Mouse (Mus musculus) midbrain, embryonic 13.5 days (tissue): ENCODE measurements at regions not wholly inside any gene's neighbourhood (a gene's known extent, or its start where the extent isn't known, plus 50 kb on each side); places are given as distances from the start of the nearest gene placed in this dataset.

Source experiments
- ATAC-seq: fragments of 200-750 bp; cut with Nextera tagmentation; 2 replicates; pipeline ENCODE4 v1.8.0; 2017; ENCODE audit warnings: mild to moderate bottlenecking, moderate TSS enrichment, moderate library complexity
- H3K27ac ChIP-seq: fragments of 300-500 bp; sonication (generic); 2 replicates; pipeline ENCODE4 v1.5.1; 2015; ENCODE audit warnings: inconsistent platforms, mild to moderate bottlenecking, moderate library complexity
- H3K27me3 ChIP-seq: fragments of 300-500 bp; sonication (generic); 2 replicates; pipeline ENCODE4 v1.6.1; 2015; ENCODE audit warnings: mild to moderate bottlenecking, inconsistent platforms
- H3K36me3 ChIP-seq: fragments of 300-500 bp; sonication (generic); 2 replicates; pipeline ENCODE4 v1.6.1; 2015; ENCODE audit warnings: mild to moderate bottlenecking, inconsistent platforms
- H3K4me1 ChIP-seq: fragments of 300-500 bp; sonication (generic); replicated peaks from 2 replicates; pipeline ENCODE4 v1.6.1; 2015; ENCODE audit warnings: inconsistent platforms
- H3K4me2 ChIP-seq: fragments of 300-500 bp; sonication (generic); replicated peaks from 2 replicates; pipeline ENCODE4 v1.6.1; 2015; ENCODE audit warnings: moderate library complexity, mild to moderate bottlenecking, inconsistent platforms
- H3K4me3 ChIP-seq: fragments of 300-500 bp; sonication (generic); replicated peaks from 2 replicates; pipeline ENCODE4 v1.5.1; 2015; ENCODE audit warnings: mild to moderate bottlenecking, inconsistent platforms
- H3K9ac ChIP-seq: fragments of 300-500 bp; sonication (generic); replicated peaks from 2 replicates; pipeline ENCODE4 v1.6.1; 2015; ENCODE audit warnings: mild to moderate bottlenecking, inconsistent platforms
- H3K9me3 ChIP-seq: fragments of 300-500 bp; sonication (generic); 2 replicates; pipeline ENCODE4 v1.6.1; 2016; ENCODE audit warnings: mild to moderate bottlenecking, inconsistent platforms
- WGBS: fragments of 180-500 bp; shearing (Covaris S2); methylation state at CpG from one replicate; pipeline ENCODE4 v1.1.7; 2015; 5-methylcytosine and 5-hydroxymethylcytosine counted together

- no peak overlapping the region for H3K4me3 ChIP-seq
- H3K9me3 ChIP-seq, result no peaks in the 10 kb centered on the region
- H3K27me3 ChIP-seq, result no peaks in the 10 kb centered on the region; the same call in 1 of the 2 replicates
- no peak overlapping the region for H3K9ac ChIP-seq
- H3K36me3 ChIP-seq, result no peaks in the 10 kb centered on the region
- peaks cover 5% of the 10 kb centered on the region; the same call in 1 of the 2 replicates for H3K4me1 ChIP-seq
- 85% methylated on average over 3 of the region's 3 CpGs for WGBS
- no peak overlapping the region for H3K27ac ChIP-seq
- ATAC-seq, result no peak
- H3K4me2 ChIP-seq, result no peak overlapping the region
These were observed 91.4 kb downstream of the Rgs2 start for GRCm38 (mm10) chr1:143912586-143912985.

- H3K4me1 ChIP-seq, result peaks cover 5% of the 10 kb centered on the region; the same call in 1 of the 2 replicates
- no peak overlapping the region for H3K27ac ChIP-seq
- no peaks in the 10 kb centered on the region for H3K36me3 ChIP-seq
- H3K9me3 ChIP-seq, result no peaks in the 10 kb centered on the region
- no peak overlapping the region for H3K4me2 ChIP-seq
- H3K9ac ChIP-seq, result no peak overlapping the region
- 80% methylated on average over 3 of the region's 3 CpGs for WGBS
- ATAC-seq, result no peak
- H3K27me3 ChIP-seq, result no peaks in the 10 kb centered on the region
- H3K4me3 ChIP-seq, result no peak overlapping the region
These were observed 92.7 kb downstream of the Rgs2 start for GRCm38 (mm10) chr1:143911230-143911629.

- Histone ChIP-seq H3K4me2 (no peak overlapping the region), H3K9me3 (no peaks in the 10 kb centered on the region), H3K4me3 (no peak overlapping the region), H3K27me3 (no peaks in the 10 kb centered on the region), H3K27ac (no peak overlapping the region), H3K9ac (no peak overlapping the region), H3K36me3 (no peaks in the 10 kb centered on the region), H3K4me1 (peaks cover 5% of the 10 kb centered on the region; the same call in 1 of the 2 replicates)
- ATAC-seq, result no peak
These were observed 93.4 kb downstream of the Rgs2 start for GRCm38 (mm10) chr1:143910530-143910929.

DNA sequence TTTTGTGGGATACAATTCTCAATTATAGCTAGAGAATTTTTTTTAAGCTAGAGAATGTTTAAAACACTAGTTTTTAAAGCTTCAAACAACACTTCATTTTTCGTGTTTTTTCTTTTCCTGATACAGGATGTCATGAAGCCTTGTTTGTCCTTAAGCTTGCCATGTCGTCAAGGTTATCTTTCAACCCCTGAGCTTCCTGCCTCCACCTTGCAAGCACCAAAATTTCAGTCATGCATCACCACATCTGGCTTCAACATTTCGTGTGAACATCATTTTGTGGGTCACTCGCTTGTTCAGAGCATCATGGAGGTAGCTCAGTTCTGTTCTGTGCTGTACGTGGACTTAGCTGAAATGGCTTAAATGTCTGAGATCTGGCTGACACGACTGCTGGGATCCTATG is 96.6 kb downstream of the Rgs2 start:
- Histone ChIP-seq H3K27ac (no peak overlapping the region), H3K27me3 (no peaks in the 10 kb centered on the region), H3K4me1 (peaks cover 5% of the 10 kb centered on the region; the same call in 1 of the 2 replicates), H3K9ac (no peak overlapping the region), H3K4me2 (no peak overlapping the region), H3K36me3 (no peaks in the 10 kb centered on the region), H3K4me3 (no peak overlapping the region), H3K9me3 (no peaks in the 10 kb centered on the region)
- ATAC-seq, result no peak
- WGBS, result 82% methylated on average over 6 of the region's 6 CpGs

DNA sequence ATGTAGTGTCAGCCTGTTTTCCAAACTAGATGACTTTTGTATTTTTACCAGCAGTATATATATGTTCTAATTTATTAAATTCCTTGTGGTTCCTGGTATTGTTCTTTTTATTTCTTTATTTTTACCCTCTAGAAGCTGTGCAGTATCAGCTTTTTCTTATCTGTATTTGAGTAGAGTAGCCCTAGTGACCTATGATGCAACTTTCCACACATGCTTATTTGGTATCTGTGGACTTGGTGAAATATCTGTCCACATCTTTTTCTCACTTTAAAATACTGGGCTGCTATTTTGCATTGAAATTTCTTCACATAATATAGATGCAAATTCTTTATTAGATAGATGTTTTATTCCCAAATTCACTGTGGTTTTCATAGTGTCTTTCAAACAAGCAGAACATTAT is 97.1 kb downstream of the Rgs2 start:
- Histone ChIP-seq H3K4me1 (peaks cover 5% of the 10 kb centered on the region; the same call in 1 of the 2 replicates), H3K9ac (no peak overlapping the region), H3K36me3 (no peaks in the 10 kb centered on the region), H3K4me2 (no peak overlapping the region), H3K27me3 (no peaks in the 10 kb centered on the region), H3K4me3 (no peak overlapping the region), H3K9me3 (no peaks in the 10 kb centered on the region), H3K27ac (no peak overlapping the region)
- no peak for ATAC-seq

DNA sequence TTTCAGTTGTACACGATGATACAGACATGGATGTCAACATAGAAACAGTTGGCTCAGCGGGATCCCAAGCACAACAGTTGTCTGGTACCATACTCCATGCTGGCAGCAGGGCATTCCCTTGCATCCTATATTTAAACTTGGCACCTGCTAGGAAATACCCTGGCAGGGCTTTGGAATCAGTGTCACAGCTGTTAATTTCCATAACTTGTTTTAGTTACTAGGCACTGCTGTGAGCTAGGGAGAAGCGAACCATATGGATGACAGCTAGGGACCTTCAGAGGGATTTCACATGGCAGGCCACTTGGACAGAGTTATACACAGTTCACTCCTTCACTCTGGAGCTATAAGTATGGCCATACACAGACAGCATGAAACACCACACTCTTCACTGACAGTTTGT is 100.0 kb downstream of the Rgs2 start:
- no peaks in the 10 kb centered on the region for H3K27me3 ChIP-seq
- 88% methylated on average over 3 of the region's 3 CpGs for WGBS
- no peak for ATAC-seq

DNA sequence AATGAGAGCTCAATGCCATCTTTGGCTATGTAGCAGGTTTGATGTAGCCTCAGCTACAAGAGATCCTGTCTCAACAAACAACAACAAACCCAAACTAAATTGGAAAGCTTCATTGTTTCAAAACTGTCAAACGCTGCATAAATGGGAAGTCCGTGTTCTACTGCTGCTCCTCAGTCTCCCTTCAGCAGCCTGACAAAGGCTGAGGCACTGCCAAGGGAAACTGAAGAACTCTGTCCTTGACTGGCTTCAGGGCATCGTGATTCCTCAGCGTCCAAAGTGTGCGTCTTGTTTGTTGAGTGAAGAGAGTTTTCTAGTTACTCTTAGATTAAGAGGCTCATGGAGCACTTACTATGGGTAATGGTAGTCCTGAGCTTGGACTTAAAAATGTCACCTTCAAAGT is 100.7 kb downstream of the Rgs2 start:
- H3K27ac ChIP-seq, result no peak overlapping the region
- no peaks in the 10 kb centered on the region for H3K27me3 ChIP-seq
- no peak overlapping the region for H3K4me2 ChIP-seq
- H3K4me1 ChIP-seq, result no peaks in the 10 kb centered on the region
- WGBS, result 88% methylated on average over 5 of the region's 5 CpGs
- H3K9ac ChIP-seq, result no peak overlapping the region
- H3K36me3 ChIP-seq, result no peaks in the 10 kb centered on the region
- no peak for ATAC-seq
- H3K4me3 ChIP-seq, result no peak overlapping the region
- no peaks in the 10 kb centered on the region for H3K9me3 ChIP-seq

More for the DNA sequence above, 100.0 kb downstream of the Rgs2 start:
- no peak overlapping the region for H3K4me3 ChIP-seq
- H3K4me1 ChIP-seq, result no peaks in the 10 kb centered on the region
- H3K27ac ChIP-seq, result no peak overlapping the region
- no peak overlapping the region for H3K9ac ChIP-seq
- no peaks in the 10 kb centered on the region for H3K9me3 ChIP-seq
- no peak overlapping the region for H3K4me2 ChIP-seq
- H3K36me3 ChIP-seq, result no peaks in the 10 kb centered on the region

DNA sequence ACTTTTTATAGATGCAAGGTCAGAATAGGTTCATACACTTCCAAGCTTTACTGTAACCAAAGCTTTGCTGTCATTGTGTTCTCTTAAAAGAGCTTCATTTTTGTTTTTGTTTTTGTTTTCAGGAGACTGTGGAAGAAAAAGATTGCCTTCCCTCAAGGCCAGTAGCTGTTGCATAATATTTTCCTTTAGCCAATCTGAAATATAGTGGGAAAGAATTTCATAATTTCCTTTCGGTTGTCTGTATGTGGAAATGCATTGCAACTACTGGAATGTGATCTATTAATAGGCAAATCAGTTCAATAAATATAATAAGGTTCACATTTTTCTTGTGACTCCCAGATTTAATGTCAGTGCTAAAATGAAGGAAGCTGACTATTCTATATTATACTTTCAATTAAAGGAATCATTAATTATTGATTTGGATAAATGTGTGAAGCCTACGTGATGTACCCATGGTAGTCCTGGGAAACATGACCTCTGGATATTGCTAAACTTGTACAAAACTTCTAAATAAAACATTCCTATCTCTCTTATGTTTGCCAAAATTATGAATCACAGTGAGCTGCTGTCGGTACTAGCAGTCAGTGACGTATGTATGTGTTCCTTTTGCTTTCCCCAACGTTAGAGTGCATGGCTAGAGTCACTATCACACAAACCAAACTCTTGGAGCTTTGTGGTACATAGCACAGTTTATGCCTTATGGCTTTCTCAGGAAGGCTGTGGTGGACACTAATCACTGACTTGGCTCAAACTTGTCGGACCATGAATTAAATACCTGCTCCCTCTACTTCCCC is 102.6 kb downstream of the Rgs2 start:
- Histone ChIP-seq H3K9me3 (no peaks in the 10 kb centered on the region), H3K4me3 (no peak overlapping the region), H3K4me1 (no peaks in the 10 kb centered on the region), H3K9ac (no peak overlapping the region), H3K27ac (no peak overlapping the region), H3K4me2 (no peak overlapping the region), H3K27me3 (no peaks in the 10 kb centered on the region), H3K36me3 (no peaks in the 10 kb centered on the region)
- no peak for ATAC-seq
- 90% methylated on average over 6 of the region's 6 CpGs for WGBS

DNA sequence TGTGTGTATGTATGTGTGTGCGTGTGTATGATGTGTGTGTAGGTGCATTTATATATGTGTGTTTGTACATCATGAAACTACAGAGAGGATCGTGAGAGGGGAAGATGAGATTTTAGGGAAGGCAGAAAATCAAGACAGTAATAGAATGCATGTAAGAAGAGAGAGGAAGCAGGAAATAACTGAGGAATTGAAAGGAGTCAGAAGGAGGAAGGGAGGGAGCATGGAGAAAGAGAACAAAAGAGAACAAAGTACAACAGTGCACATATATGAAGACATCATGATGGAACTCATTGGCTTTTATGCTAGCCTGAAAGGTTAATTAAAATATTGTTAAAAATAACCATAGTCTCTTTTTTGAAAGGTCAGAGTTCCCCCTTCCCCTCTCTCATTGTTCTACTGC is 111.4 kb downstream of the Uchl5 start:
- H3K4me3 ChIP-seq, result no peak overlapping the region
- H3K27ac ChIP-seq, result no peak overlapping the region
- H3K36me3 ChIP-seq, result no peaks in the 10 kb centered on the region
- 93% methylated on average over 2 of the region's 2 CpGs for WGBS
- ATAC-seq, result no peak
- no peaks in the 10 kb centered on the region for H3K27me3 ChIP-seq
- H3K4me2 ChIP-seq, result no peak overlapping the region
- H3K9ac ChIP-seq, result no peak overlapping the region
- H3K9me3 ChIP-seq, result no peaks in the 10 kb centered on the region
- H3K4me1 ChIP-seq, result no peaks in the 10 kb centered on the region

GRCm38 (mm10) chr1:143888065-143888464 is 111.0 kb downstream of the Uchl5 start:
- 89% methylated on average over 5 of the region's 5 CpGs for WGBS
- Histone ChIP-seq H3K9ac (no peak overlapping the region), H3K36me3 (no peaks in the 10 kb centered on the region), H3K4me2 (no peak overlapping the region), H3K27ac (no peak overlapping the region), H3K4me1 (no peaks in the 10 kb centered on the region), H3K4me3 (no peak overlapping the region), H3K27me3 (no peaks in the 10 kb centered on the region), H3K9me3 (no peaks in the 10 kb centered on the region)
- ATAC-seq, result no peak

- Histone ChIP-seq H3K4me2 (no peak overlapping the region), H3K36me3 (no peaks in the 10 kb centered on the region), H3K9ac (no peak overlapping the region), H3K27ac (no peak overlapping the region), H3K27me3 (no peaks in the 10 kb centered on the region), H3K4me1 (peaks cover 7% of the 10 kb centered on the region; the same call in 1 of the 2 replicates), H3K4me3 (no peak overlapping the region), H3K9me3 (no peaks in the 10 kb centered on the region)
- no peak for ATAC-seq
- WGBS, result 77% methylated on average over 1 of the region's 1 CpGs
These were observed 108.9 kb downstream of the Uchl5 start for GRCm38 (mm10) chr1:143886014-143886413.

DNA sequence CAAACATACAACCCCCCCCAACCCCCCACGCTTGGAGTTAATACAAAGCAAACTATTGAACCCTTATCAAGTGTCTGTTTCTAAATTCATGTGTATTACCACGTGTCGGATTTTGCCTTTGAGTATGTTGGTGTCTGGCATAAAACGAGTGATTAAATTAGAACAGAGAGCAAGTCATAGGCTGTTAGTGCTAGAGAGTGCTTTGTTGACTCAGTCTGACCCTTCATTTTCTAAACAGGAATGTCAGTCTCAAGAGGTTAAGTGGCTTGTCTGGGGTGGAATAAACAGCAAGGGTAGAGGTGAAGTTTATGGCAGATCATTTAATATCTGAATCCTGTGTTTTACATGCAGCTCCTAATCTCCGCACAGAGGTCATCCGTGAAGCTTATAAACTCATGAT is 104.1 kb downstream of the Uchl5 start:
- Histone ChIP-seq H3K9me3 (no peaks in the 10 kb centered on the region), H3K4me3 (no peak overlapping the region), H3K4me1 (peaks cover 7% of the 10 kb centered on the region; the same call in 1 of the 2 replicates), H3K9ac (no peak overlapping the region), H3K4me2 (no peak overlapping the region), H3K27me3 (no peaks in the 10 kb centered on the region), H3K27ac (no peak overlapping the region), H3K36me3 (no peaks in the 10 kb centered on the region)
- no peak for ATAC-seq
- WGBS, result 69% methylated on average over 6 of the region's 6 CpGs

- no peak for ATAC-seq
These were observed 102.5 kb downstream of the Uchl5 start for GRCm38 (mm10) chr1:143879622-143880021.

More at GRCm38 (mm10) chr1:143879622-143880021, 102.5 kb downstream of the Uchl5 start:
- Histone ChIP-seq H3K4me2 (no peak overlapping the region), H3K36me3 (no peaks in the 10 kb centered on the region), H3K9ac (no peak overlapping the region), H3K4me1 (peaks cover 7% of the 10 kb centered on the region; the same call in 1 of the 2 replicates), H3K27me3 (no peaks in the 10 kb centered on the region), H3K9me3 (no peaks in the 10 kb centered on the region), H3K27ac (no peak overlapping the region), H3K4me3 (no peak overlapping the region)
- WGBS, result 85% methylated on average over 5 of the region's 5 CpGs
